9 mouse cellular contexts compared by ENCODE assay signal in genomic region chr8:103813954-103814591, GRCm38 (mm10).
DNase-seq lines count a peak whose midpoint lies in the region; ATAC-seq and TF ChIP-seq lines count a peak whose summit lies in the region.
"Had no signal": no experiment of that assay in that cellular context is flagged by ENCODE, and none has a peak within 500 bp of the region (broad histone marks: within the 10 kb centered on the region; RNA-seq: fewer than 3 reads in every experiment).

No protein-coding gene starts in this region.

- no peak overlapping the region for H3K4me2 ChIP-seq in neural tube, embryonic 13.5 days
- no peak overlapping the region for H3K4me2 ChIP-seq in kidney, postnatal 0 days (ENCODE audit: low read length)
- 0 out of 2 replicates have a peak overlapping the region, but pooled peaks have one; percentile 6 for H3K4me2 ChIP-seq in neural tube, embryonic 15.5 days

- no peaks in the 10 kb centered on the region for H3K4me1 ChIP-seq in heart, embryonic 10.5 days
- peaks cover 9% of the 10 kb centered on the region; the same call in 1 of the 2 replicates for H3K4me1 ChIP-seq in neural tube, embryonic 13.5 days (replicated peaks)
- no peaks in the 10 kb centered on the region for H3K4me1 ChIP-seq in kidney, postnatal 0 days (replicated peaks; ENCODE audit: insufficient read depth, low read length)
- peaks cover 10% of the 10 kb centered on the region for H3K4me1 ChIP-seq in neural tube, embryonic 15.5 days

- no peak for TF ChIP-seq CTCF in kidney, postnatal 0 days (IDR thresholded peaks at IDR 0.05; ENCODE audit: low read depth)

- peak; percentile 75 for DNase-seq in heart, adult 11 months
- no peak for DNase-seq in heart, embryonic 10.5 days (ENCODE audit: low spot score)
- no peak for DNase-seq in neural tube, embryonic 10.5 days (ENCODE audit: extremely low spot score, low spot score)
- peak; percentile 93 for DNase-seq in kidney, postnatal 0 days (ENCODE audit: low spot score)
- DNase-seq in gastrocnemius, postnatal 36 days, result no peak
- DNase-seq in cerebellum, adult 9-10 months, result no peak

- ATAC-seq in neural tube, embryonic 13.5 days (ENCODE audit: low read depth), result peak; percentile 56; the same call in 1 of the 2 replicates
- no peak for ATAC-seq in kidney, postnatal 0 days (replicated peaks; ENCODE audit: low FRiP score, low read depth)
- ATAC-seq in neural tube, embryonic 15.5 days (ENCODE audit: low FRiP score), result peak; percentile 33; the same call in 1 of the 2 replicates

- H3K36me3 ChIP-seq in heart, embryonic 10.5 days, result no peaks in the 10 kb centered on the region
- no peaks in the 10 kb centered on the region for H3K36me3 ChIP-seq in neural tube, embryonic 13.5 days
- H3K36me3 ChIP-seq in kidney, postnatal 0 days (ENCODE audit: insufficient read depth, low read length), result no peaks in the 10 kb centered on the region
- no peaks in the 10 kb centered on the region for H3K36me3 ChIP-seq in neural tube, embryonic 15.5 days

- no peak overlapping the region for H3K9ac ChIP-seq in neural tube, embryonic 13.5 days
- no peak overlapping the region for H3K9ac ChIP-seq in kidney, postnatal 0 days (ENCODE audit: low read depth, low read length)
- no peak overlapping the region for H3K9ac ChIP-seq in neural tube, embryonic 15.5 days (replicated peaks)

- no peaks in the 10 kb centered on the region for H3K9me3 ChIP-seq in heart, embryonic 10.5 days
- no peaks in the 10 kb centered on the region for H3K9me3 ChIP-seq in neural tube, embryonic 13.5 days
- no peaks in the 10 kb centered on the region for H3K9me3 ChIP-seq in kidney, postnatal 0 days (replicated peaks; ENCODE audit: low read length)
- no peaks in the 10 kb centered on the region for H3K9me3 ChIP-seq in neural tube, embryonic 15.5 days (replicated peaks)

- H3K27ac ChIP-seq in heart, embryonic 10.5 days, result no peak overlapping the region
- H3K27ac ChIP-seq in neural tube, embryonic 13.5 days (replicated peaks), result no peak overlapping the region
- H3K27ac ChIP-seq in kidney, postnatal 0 days, result peak overlapping the region; percentile 50
- H3K27ac ChIP-seq in neural tube, embryonic 15.5 days (replicated peaks), result no peak overlapping the region; the same call in 1 of the 2 replicates

- no peaks in the 10 kb centered on the region for H3K27me3 ChIP-seq in heart, embryonic 10.5 days (ENCODE audit: insufficient read depth, poor library complexity, severe bottlenecking)
- H3K27me3 ChIP-seq in neural tube, embryonic 13.5 days, result no peaks in the 10 kb centered on the region
- no peaks in the 10 kb centered on the region for H3K27me3 ChIP-seq in kidney, postnatal 0 days (ENCODE audit: insufficient read depth, low read length)
- H3K27me3 ChIP-seq in neural tube, embryonic 15.5 days (replicated peaks), result no peaks in the 10 kb centered on the region
- H3K27me3 ChIP-seq: CH12.LX had no signal

- intact Hi-C loops in gastrocnemius, postnatal 36 days (cut with DNase I), result no loop called here

- WGBS in heart, embryonic 10.5 days, result 85% methylated on average over 10 of the region's 10 CpGs
- WGBS in neural tube, embryonic 13.5 days, result 52% methylated on average over 10 of the region's 10 CpGs
- 35% methylated on average over 10 of the region's 10 CpGs for WGBS in kidney, postnatal 0 days
- 41% methylated on average over 10 of the region's 10 CpGs for WGBS in neural tube, embryonic 15.5 days

- H3K4me3 ChIP-seq in heart, embryonic 10.5 days, result no peak overlapping the region
- H3K4me3 ChIP-seq in neural tube, embryonic 13.5 days, result no peak overlapping the region
- no peak overlapping the region for H3K4me3 ChIP-seq in kidney, postnatal 0 days (replicated peaks; ENCODE audit: low read depth, low read length)
- H3K4me3 ChIP-seq in neural tube, embryonic 15.5 days (replicated peaks), result no peak overlapping the region

Comparison
In these comparisons a context has a peak if more than half of its experiments do, and no peak if none do; other contexts are left out.
1. DNase-seq: peak in heart, adult 11 months (single experiment) and kidney, postnatal 0 days (single experiment); none in heart, embryonic 10.5 days (single experiment), neural tube, embryonic 10.5 days (single experiment), gastrocnemius, postnatal 36 days (0 of 2) and cerebellum, adult 9-10 months (single experiment).